Mouse (Mus musculus) kidney, postnatal 14 days (tissue): ENCODE data around the gene Snx27.

Experiments used
- DNase-seq: peaks from one replicate; pipeline ENCODE4 v3.0.0; 2022; ENCODE audit warnings: mixed read lengths

Gene Snx27

DNA sequence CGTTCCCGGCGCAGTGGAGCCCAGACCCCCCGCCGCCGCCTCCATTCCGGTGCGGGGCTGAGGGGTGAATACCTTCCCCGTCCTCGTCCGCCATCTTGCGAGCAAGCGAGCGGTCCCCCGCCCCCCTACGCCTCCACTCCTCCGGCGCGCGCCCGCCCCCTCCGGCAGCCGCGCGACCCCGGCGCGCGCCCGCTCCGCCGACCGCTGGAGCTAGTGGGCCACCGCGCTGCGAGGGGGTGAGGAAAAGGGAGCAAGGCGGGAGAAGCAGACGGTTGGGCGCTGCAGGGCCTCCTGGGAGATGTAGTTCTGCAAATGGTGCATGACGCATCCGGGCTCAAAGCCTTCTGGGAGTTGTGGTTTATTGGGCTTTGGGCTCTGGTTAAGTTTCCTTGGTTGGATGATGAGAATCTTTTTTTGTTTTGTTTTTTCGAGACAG is at the start of gene Snx27:
Gene Snx27 (minus strand): TSS at position 261 of the 436 bp plus-strand sequence.
- peak; percentile 95 for DNase-seq

DNA sequence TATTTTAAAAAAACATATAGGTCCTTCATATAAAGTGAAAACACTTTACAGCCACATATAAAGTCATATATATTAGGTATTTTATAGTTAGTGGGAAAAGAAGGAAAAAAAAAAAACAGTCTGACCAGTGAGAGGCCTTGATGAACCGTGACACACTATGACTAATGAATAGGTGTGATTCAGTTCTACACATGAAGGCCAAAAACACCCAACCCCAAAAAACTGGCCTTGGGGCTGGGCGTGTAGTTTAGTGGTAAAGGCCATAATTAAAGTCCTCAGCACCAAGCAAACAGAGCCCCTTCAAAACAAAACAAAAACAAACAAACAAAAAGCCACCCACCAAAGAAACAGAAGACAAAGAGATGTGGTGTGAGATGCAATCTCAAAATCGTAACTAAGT is 47.4 kb upstream of the Snx27 start:
- DNase-seq = no peak

DNA sequence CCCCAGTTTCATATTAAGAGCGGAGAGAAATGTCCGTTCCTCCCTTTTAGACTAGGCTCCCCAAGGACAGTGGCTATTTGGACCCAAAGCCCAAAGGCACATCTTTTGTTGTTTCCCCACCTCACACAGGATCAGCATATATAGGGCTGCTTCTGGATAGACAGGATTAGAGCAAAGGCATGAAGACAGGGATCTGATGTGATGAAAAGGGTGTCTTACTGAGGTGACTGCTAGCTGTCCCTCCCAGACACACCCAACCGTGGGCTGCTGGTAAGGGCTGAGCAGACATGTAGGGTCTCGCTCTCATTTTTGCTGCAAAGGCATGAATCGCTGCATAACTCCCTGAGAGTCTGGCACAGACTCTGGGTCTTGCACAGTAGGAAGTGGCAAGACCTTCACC is 46.2 kb upstream of the Snx27 start:
- DNase-seq = no peak

DNA sequence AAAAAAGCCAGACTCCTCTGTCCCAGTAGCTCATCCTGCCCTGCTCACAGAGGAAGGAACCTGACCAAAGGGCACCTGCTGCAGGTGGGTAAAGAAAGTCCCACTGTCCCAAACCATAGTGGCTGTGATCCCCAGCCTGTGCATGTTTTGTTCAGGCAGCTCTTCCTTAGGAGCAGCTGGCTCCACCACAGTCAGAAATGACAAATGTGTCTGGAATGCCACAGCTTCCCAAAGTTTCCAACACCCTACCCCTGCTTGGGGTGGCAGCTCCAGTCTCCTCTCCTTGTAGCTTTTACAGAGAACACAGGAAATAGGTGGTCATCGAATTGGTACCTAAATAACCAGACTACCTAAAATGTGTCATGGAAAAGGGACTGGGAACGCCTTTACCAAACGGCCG is 41.8 kb upstream of the Snx27 start:
- DNase-seq = no peak

DNA sequence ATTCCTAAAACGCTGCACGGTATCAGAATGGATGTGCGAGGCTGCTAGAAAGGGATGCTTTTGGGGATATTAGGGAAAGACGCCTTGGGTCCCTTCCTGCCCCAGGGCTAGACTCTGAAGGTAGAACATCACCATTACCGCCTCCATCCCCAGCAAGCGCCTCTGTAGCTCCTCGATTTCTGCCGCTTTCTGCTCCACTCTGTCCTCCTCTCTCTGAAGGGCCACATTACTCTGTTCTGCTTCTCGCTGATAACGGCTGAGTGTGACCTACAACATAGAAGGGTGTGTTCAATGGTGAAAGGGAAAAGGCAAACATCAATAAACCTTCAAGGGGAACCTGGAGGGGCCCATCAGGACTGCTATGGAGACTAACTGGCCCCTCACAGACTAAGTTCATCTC is 40.0 kb upstream of the Snx27 start:
- DNase-seq = no peak

DNA sequence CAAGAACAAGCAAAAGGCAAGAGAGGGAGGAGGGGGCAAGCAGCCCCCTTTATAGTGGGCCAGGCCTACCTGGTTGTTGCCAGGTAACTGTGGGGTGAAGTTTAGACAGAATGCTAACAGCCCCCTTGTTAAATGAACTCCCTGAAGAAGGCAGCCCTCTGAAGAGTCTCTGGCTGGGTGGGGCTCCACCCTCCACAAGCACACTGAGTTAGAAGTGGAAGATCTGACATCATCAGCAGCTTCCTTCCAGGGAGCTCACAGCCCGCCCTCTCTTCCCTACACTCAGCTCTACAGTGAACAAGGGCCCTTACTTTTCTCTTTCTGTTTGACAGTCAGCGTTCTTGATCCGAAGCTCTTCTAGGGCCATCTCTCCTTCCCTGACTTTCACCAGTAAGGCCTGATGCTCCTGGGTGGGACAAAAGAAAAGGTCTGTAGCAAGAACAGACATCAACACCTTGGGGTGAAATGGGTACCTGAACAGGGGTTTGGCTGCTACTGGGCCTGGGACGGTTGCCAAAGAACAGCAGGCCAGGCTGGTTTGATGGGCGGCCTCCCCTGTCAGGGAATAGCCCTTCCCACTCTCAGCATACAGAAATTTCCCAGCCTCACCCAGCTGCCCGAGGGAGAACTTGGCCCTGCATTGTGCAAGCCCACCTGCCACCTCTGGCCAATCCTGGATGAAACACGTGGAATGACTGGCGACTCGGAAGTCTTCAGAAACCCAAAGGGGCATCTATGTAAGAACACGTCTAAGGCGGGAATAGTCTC is 39.4 kb upstream of the Snx27 start:
- DNase-seq = no peak

DNA sequence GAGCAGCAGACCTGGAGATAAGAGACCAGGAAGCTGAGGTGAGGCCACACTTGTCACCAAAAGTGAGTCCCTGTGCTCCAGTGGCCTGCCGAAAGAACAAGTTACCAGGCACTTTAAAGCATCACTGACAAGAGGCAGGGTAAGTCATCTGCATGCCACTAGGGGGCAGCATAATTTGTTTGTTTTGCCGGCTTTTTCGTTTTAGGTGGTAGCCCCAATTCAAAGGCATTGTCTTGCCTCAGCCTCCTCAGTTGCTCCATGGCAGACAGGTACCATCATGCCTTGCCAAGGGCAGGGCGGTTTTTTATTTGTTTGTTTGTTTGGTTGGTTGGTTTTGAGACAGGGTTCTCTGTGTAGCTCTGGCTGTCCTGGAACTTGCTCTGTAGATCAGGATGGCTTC is 34.2 kb upstream of the Snx27 start:
- peak; percentile 46 for DNase-seq

DNA sequence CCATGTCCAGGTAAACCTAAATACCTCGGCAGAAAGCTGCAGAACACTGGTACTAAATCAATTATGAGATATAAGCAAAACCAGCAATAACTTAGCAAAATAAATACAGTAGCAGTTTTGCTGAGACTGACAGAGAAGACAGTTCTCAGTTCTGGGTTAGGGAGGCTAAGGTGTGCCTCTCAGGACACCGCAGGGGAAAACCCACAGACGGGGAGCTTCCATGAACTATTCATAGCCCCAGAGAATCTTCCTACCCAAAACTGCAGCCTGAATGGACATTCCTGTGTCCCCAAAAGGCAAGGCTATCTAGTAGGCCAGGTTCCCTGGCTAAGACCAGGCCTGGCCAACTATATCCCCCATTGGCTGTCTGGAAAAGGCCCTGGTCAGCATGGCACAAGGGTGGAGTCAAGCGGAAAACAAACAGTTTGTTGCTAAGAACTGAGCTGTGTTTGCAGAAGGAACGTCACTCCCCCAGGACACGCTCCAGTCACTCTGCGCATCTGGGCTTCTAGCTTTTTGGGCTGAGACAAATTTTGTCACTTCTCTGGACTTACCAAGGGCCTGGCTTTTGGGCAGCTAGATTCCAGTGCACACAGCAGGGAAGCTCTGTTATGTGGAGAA is 30.9 kb upstream of the Snx27 start:
- no peak for DNase-seq

DNA sequence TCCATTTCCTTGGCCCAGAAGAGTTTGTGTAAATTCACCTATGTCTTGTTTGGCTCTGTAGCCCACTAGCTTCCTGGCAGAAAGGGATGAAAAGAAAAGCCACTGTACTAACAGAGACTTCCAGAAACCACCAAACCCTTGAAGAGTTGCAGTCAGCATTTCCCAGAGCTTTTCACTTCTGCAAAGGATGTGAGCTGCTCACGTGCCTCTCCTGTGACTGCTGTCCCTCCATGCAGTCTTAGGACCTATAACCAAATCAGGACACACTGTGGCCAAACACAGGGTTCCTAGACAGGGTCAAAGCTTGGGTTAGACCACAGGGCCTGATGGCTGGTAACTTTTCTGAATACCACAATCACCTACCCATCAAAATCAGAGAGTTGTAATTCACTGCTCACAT is 29.8 kb upstream of the Snx27 start:
- DNase-seq = no peak

DNA sequence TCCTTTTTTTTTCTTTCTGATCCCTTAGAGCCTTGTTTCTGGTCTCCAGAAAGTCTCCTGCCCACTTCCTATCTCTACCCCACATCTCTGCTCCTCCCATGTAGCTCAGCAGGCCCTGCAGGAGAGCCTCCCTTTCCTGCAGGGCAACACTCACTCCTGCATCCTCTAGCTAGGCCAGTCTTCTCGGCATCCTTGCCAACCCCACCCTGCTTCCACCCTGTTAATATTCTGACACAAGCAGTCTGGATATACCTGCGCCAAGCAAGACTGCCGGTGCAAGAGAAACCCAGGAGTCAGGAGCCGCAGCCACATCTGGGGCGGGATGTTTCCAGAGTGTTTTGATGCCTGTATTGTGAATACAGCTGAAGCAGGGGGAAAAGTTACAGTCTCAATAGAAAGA is 29.3 kb upstream of the Snx27 start:
- no peak for DNase-seq

DNA sequence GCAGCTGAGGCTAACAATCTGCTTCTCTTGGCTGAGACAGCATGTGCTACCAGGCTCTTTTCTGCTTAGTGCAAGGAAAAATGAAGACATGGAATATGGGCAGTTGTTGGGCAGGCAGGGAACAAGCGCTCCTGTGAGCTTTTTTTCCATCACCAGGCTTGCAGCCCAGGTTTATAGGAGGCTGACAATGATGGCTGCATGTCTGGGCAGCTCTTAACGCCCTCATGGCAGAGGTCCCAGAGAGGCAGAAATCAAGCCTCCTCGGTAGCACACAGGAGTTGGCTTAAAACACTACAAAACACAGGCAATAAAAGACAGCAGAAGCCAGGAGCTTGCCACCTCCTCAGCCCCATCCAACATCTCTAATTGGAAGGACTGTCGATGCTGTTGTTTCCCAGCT is 28.8 kb upstream of the Snx27 start:
- DNase-seq = no peak

DNA sequence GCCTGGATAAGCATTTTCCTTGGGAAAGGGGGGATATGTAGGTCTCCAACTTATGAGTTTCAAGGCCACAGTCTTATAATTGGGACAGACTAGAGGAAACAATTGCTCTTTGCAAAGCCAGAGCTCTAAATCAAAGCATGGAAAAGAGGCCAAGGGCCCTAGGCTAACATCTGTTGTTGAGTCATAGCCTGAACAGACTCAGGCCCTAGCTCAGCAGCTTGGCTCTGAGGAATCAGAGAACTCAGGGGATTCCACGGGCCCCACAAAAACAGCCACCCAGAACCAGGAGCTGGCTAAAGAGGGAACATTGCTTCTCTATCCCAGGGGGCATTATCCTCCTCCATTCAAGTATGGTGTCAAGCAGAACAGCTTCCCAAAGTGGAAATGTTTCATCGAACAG is 28.1 kb upstream of the Snx27 start:
- DNase-seq = peak; percentile 20

DNA sequence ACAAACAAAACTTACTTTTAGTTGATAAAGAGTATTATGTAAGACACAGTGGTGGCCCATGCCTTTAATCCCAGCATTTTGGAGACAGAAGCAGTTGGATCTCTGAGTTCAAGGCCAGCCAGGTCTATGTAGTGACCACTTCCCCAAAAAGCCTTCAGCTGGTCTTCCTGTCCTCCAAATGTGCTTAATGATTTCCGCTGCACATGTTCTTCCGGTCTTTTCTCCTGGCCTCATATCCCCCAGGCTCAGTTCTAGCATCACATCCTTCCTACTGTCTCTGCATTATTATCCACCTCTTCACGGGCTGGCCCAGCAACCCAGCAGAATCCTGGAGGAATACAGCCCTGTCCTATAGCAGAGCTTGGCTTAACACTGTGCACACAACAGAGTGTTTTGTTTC is 27.1 kb upstream of the Snx27 start:
- no peak for DNase-seq

DNA sequence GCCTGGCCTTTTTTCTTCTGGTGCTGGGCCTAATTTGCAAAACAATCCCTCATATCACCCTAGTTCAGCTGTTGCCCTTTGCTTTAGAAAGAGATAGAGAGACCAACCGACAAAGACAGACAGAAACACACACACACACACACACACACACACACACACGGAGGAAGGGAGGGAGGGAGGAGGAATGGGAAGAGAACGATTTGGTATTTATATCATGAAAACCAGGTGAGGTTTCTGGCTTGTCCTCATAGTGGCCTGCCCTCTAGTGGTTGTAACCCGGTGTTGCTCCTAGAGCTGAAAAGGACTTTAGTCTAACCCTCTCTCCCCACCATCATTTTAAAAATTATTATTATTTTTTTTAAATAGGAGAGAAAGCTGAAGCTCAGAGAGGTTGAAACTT is 19.4 kb upstream of the Snx27 start:
- peak; percentile 61 for DNase-seq

DNA sequence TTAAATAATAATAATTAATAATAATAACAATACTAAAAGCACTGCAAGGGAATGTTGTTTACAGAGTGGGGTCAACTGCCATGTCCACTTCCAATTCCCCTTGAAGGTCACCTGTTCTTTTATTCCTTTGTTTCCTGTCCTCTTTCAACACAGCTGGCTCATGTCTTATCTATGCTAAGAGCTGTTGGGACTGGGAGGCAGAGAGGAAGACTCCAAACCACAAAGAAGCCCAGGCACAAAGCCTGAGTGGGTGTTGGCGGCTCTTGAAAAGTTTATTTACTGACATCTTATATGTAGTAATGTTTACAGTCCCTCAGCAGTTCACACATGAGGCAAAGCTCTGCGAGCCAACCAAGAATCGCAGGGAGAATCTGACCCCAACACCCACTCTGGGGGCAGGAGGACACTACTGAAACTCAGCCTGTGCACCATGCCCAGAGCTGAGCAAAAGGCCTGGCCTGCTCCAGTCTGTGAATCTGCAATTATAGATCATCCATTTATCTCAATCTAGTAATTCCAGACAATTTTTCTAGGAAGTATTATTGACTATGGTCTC is 14.8 kb upstream of the Snx27 start:
- no peak for DNase-seq

DNA sequence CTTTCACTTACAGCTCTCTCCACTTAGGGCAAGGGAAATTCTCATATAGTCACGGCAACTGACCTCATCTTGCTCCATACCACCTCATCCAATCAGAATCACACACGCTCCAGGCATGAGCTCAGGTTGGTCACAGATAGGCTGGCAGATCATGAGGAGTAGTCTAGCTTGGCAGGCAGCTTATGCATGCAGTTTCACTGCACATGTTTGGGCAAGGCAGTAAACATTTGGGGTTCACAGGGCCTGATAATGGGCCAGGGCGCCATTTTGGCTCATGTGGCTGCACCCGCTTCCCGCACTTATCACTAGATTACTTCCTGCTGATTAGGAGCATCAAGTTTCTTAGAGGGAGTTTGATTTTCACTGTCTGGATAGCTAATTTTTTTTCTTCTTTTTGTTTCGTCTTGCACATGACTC is 13.4 kb upstream of the Snx27 start:
- DNase-seq = no peak

DNA sequence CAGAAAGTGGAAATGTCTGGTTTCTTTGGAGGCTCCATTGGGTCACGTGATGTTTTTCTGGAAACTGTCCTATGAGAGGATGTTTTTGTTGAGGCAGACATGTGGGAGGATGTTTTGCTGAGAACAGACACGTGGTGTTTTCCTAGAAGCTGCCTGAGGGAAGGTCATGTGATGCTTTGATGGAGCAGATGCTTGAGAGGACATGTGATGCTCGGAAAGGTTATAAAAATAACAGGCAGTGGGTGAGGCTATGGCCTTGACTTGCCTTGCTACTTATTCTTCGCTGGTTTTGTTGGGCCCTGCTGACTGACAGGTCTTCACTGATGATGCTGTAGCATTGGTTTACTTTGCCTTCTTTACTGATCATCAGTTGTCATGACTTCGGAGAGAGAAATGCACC is 8.6 kb upstream of the Snx27 start:
- DNase-seq = no peak

DNA sequence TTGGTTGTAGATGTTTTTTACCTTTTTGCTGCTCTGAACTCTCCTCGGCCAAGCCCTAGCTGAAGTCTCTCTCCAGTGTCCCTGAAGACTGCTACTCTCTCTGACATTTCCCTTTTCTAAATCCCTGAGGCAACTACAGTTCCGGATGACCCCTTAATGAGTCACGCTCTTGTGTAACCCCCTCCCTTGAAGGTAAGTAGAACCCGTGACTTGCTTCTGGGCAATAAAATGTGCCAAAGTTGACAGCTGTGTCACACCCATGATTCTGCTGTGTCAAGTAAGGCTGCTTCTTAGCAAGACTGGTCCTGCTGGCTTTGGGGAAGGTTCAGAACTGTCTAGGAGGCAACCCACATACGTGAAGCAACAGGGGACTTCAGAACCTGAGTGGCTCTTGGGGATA is 5.4 kb upstream of the Snx27 start:
- no peak for DNase-seq

DNA sequence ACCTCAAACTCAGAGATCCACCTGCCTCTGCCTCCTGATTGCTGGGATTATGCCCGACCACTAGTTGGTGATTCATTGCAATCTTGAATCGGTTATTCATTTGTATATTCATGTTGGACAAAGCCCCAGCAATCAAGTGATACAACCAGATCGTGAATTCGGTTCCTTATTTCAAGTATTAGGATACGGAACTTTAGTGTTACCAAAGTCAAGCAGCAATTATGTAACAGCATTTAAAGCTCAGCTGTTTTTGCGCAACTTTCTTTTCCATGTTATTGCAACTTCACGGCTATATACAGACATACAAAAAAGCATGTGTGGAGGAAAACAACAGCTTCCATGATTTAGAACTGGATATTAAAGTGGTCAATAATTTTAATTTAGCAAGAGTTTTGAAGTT is 428 bp upstream of the Snx27 start:
- no peak for DNase-seq

DNA sequence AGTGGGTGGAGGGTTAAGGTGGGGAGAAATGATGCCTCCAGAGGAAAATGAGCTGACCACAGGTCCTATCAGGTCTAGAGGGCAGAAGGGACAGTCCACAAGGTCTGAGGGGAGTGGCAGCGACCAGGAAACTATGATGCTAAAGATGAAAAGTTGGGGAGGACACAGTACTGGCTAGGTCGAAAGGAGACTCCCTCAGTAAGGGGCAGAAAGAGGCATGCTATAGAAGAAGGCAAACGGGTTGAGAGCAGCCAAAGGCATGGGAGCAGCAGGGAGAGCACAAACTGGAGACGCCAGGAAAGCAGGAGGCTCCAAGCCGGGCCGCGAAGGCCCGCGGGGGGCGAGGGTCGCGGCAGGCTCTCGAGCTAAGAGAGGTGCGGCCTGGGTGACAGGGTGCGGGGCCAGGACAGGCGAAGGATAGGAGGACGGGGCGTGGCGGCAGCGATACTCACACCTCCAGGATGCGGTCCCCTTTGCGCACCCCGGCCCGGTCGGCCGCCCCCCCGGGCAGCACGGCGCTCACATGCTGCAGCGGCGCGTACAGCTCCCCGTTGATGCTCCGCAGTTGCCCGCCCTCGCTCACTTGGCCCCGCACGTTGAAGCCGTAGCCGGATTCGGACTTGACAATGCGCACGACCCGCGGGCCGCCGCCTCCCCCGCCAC is 592 bp downstream of the Snx27 start:
- DNase-seq = no peak

DNA sequence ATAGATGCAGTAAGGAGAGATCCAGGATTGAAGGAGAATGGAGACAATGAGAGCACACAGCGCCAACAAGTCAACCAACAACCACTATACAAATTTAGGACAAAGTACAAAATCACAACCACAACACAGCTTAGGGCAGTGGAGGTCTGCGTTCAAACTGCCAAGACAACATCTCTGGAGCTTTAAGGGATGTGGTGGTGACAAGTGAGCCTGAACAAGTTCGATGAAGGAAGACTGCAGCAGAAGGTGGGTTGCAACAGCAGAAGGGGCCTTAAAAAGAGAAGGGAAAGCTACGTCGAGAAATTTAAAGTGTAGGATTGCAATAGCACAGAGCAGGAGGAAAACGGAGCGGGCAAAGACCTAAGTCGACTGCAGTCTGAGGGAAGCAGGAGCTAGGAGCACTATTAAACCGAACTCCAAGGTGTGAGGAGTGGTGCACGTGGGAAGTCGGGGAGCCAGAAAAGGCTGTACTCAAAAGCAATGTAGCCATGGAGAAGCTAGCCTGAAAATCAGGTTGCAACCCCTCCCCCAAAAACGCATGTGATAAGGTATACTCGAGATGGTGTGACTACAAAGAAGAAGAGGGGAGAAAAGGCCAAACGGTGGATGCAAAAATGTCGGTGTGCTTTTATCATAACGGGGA is 1.3 kb downstream of the Snx27 start:
- DNase-seq = peak; percentile 8

DNA sequence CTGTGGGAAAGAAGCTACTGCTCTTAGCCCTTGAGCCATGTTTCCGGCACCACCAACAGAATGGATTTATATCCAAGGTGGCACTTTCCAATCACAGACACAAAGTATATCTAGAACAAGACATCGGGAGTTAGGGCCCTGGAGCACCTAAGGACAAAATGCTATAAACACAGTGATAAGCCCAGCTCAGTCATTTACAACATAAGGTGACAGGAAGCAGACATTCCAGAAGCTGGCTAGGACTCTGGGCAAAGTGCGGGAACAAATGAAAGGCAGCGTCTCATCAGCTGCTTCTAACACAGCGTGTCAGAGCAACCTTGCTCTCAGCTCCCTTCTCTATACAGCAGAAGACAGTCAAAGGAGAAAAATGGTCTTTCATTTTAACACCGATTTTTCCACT is 8.0 kb downstream of the Snx27 start:
- no peak for DNase-seq

DNA sequence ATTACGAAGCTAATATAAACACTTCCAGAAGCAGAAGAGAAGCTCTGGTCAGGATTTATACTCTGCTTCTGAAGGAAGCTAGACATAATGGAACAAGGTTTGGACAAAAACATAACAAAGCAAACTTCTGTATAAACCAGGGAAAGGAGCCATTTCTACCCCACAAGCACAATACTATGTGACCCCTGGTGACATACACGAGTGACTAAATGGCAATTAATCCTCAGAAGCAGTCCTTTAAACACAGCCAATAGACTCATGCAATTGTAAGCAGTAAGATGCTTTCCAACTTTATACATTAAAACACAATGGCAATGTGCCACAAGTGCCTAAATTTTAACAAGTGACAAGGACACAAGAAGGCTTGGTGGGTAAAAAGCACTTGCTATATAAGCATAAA is 15.3 kb downstream of the Snx27 start:
- no peak for DNase-seq
